Mouse (Mus musculus): ENCODE data around the gene D17Wsu92e. TPM values are rescaled to one million over a fixed set of nuclear protein-coding genes. Genes with fewer than 3 reads are reported as not detected.

The D17Wsu92e gene
- total RNA-seq, 2 experiments from 2014 or later = 69.2 to 124 TPM

DNA sequence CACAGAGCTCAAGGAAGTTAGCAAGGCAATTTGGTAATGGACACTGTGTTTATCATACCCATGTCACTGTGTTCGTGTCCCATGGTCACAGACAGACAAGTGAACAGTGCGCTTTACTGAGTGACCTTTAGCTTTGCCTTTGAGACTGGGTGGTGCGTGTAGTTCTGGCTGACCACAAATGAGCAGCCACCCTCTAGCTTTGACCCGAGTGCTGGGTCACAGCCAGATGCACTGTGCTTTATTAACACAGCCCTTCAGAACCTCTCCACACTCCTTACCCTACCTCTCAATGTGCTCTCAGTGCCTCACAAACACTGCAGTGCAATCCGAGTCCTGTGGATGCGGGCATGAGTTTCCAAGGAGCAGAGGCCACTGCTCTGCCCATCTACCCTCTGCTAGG, 27.3 kb downstream of the D17Wsu92e start:
- ATAC-seq (replicated peaks; ENCODE audit: low FRiP score, poor library complexity, severe bottlenecking) = no peak

- no peak for ATAC-seq (replicated peaks; ENCODE audit: low FRiP score, poor library complexity, severe bottlenecking)
Observed at GRCm38 (mm10) chr17:27792516-27792915, 27.9 kb downstream of the D17Wsu92e start.

DNA sequence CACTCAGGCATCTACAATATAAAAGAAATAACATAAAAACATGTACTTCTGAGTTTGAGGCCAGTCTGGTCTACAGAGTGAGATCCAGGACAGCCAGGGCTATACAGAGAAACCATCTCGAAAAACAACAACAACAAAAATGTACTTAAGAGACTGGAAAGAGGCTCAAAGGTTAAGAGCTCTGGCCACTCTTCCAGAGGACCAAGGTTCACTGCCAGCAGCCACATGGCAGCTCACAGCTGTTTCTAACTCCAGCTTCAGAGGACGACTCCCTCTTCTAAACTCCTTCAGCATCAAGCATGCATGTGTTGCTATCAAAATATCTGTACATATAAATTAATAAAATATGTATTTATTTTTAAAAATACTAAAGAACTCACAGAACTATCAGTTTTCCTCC, 28.9 kb downstream of the D17Wsu92e start:
- ATAC-seq (replicated peaks; ENCODE audit: low FRiP score, poor library complexity, severe bottlenecking) = no peak

DNA sequence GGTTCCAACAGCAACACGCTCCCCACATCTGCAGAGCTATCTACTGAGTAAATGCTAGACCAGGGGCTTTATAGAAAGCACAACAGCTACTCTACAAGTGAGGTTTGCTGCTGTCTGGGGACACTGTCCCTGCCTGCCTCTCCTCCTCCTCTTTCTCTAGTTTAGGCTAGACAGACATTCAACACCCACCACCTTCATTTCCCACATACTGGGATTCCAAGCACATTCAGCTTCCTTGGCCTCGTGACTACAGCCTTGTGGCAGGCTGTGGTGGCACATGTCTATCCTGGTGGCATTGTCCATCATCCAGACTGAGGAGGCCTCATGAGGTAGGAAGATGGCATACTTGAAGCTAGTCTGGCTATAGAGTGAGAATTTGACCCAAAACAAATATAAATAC, 29.5 kb downstream of the D17Wsu92e start:
- no peak for ATAC-seq (replicated peaks; ENCODE audit: low FRiP score, poor library complexity, severe bottlenecking)

GRCm38 (mm10) chr17:27790015-27790414, 30.4 kb downstream of the D17Wsu92e start:
- ATAC-seq (replicated peaks; ENCODE audit: low FRiP score, poor library complexity, severe bottlenecking) = no peak

GRCm38 (mm10) chr17:27788456-27789172, 31.8 kb downstream of the D17Wsu92e start:
- no peak for ATAC-seq (replicated peaks; ENCODE audit: low FRiP score, poor library complexity, severe bottlenecking)

GRCm38 (mm10) chr17:27783567-27783966, 36.9 kb downstream of the D17Wsu92e start:
- no peak for ATAC-seq (replicated peaks; ENCODE audit: low FRiP score, poor library complexity, severe bottlenecking)

GRCm38 (mm10) chr17:27781059-27781687, 39.3 kb downstream of the D17Wsu92e start:
- ATAC-seq (replicated peaks; ENCODE audit: low FRiP score, poor library complexity, severe bottlenecking) = no peak

- ATAC-seq (replicated peaks; ENCODE audit: low FRiP score, poor library complexity, severe bottlenecking) = 0 out of 2 replicates have a peak, but pooled peaks have one; percentile 43
Observed at GRCm38 (mm10) chr17:27779755-27780154, 40.7 kb downstream of the D17Wsu92e start.

DNA sequence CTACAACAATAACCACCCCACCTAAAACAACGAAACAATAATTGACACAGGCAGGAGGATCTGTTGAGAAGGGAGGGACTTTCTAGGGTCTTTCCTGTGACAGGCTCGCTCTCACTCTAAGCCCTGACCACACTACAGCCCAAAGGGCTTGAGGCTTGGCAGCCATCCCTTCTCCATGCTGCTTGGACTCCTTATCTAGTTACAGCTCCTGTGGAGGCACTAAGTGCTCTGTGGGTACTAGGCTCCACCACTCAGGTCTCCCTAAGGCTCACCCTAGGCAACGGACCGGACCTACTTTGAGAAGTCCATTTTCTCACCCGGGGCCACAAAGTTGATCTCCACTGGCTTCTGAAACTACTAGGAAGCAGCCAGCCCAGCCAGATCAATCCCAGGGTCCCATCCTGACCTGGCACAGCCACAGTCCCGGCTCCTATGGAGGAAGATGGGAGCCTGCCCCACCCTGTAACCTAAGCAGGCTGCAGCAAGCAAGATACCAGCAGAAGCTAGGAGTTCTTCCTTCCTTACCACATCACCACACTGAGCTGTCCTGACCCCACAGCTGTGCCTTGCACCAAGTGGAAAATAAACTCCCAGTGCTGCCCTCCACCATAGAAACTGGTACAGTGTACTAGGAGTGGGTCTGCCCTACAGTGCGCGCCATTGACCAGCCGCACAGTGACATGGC, 41.6 kb downstream of the D17Wsu92e start:
- peak; percentile 82 for ATAC-seq (replicated peaks; ENCODE audit: low FRiP score, poor library complexity, severe bottlenecking)

DNA sequence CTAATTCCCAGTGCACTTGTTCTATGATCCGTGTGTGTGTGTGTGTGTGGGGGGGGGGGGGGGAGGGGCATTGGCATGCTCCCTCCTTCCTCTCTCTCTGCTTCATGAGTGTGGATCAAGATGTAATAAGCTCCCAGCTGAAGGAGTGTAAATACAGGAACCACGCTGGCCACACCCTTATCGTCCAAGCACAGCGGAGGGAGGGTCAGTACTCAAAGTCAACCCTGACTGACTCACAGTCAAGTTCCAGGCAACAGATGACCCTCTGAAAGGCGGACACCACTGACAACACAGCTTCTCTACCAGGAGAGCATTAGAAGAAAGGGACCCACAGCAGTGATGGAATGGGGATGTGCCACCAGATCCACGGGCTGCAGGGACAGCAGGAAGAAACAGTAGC, 42.6 kb downstream of the D17Wsu92e start:
- peak; percentile 73 for ATAC-seq (replicated peaks; ENCODE audit: low FRiP score, poor library complexity, severe bottlenecking)

- ATAC-seq (replicated peaks; ENCODE audit: low FRiP score, poor library complexity, severe bottlenecking) = no peak
Observed at GRCm38 (mm10) chr17:27774198-27774597, 46.2 kb downstream of the D17Wsu92e start.

DNA sequence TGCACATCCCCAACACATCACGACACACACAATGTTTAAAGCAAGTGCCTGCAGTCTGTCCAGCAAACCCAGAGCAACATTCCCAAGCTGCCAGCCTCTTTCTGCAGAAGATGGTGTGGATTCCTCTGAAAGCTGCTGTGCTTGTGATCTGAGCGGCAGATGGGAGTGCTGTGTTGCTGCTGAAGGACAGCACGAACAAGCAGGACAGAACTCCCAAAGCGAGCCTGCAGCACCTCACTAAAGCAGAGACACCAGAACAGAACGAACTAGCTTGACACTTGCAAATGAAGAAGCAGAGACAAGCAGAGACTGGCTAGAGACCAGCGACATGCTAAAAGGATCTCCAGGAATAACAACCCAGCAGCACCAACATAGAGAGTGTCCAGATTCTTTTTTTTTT, 48.8 kb downstream of the D17Wsu92e start:
- ATAC-seq (replicated peaks; ENCODE audit: low FRiP score, poor library complexity, severe bottlenecking) = no peak

- ATAC-seq (replicated peaks; ENCODE audit: low FRiP score, poor library complexity, severe bottlenecking) = peak; percentile 70
Observed at GRCm38 (mm10) chr17:27768817-27769542, 51.5 kb downstream of the D17Wsu92e start.

- no peak for ATAC-seq (replicated peaks; ENCODE audit: low FRiP score, poor library complexity, severe bottlenecking)
Observed at GRCm38 (mm10) chr17:27767543-27767942, 52.9 kb downstream of the D17Wsu92e start.

- no peak for ATAC-seq (replicated peaks; ENCODE audit: low FRiP score, poor library complexity, severe bottlenecking)
Observed at GRCm38 (mm10) chr17:27767120-27767519, 53.3 kb downstream of the D17Wsu92e start.

DNA sequence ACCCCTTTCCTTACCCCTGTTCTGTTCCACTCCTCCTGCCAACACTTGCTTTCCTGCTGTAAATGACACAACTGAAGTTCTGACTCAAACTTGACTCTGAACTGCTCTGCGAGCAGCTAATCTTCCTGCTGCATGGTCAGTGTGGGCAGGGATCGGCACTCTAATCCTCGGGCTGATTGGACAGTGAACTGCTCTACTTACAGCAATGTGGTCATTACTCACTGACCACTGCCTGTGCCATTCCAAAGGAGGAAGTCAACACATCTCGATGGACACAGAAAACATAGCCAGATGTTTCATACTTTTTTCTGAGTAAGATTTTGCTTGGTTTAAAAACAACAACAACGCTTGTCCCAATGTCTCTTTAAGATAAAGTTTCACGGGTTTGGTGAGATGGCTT, 55.4 kb downstream of the D17Wsu92e start:
- no peak for ATAC-seq (replicated peaks; ENCODE audit: low FRiP score, poor library complexity, severe bottlenecking)

DNA sequence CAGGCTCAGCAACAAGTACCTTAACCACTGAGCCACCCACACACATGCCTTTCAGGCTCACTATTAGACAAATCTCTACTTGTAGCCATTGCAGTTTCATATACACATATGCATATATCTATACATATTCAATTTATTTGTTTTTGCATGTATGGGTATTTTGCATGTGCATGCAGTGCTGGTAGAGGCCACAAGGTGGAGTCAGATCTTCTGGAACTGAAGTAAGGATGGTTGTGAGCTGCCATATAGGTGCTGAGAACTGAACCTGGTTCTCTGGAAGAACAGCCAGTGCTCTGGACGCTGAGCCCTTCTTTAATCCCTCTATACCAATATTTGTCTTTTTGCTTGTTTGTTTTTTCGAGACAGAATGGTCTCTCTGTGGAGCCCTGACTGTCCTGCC, 56.0 kb downstream of the D17Wsu92e start:
- ATAC-seq (replicated peaks; ENCODE audit: low FRiP score, poor library complexity, severe bottlenecking) = no peak

DNA sequence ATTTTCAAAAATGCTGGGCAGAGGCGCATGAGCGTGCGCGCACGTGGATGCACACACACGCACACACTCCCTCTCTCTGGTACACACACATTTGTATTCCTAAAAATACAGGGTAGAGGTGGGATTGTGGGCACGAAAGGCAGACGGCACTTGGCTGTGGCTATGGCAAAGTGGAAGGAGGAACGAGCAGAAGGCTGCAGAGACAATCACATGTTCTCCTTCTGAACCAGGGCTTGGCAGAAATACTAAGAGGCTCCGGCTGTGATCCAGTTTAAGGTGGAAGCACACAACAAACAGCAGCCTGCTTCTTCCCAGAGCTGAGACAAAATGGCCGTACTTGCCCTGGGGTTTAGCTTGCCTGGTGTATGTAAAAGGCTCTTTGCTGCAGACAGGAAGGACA, 57.6 kb downstream of the D17Wsu92e start:
- ATAC-seq (replicated peaks; ENCODE audit: low FRiP score, poor library complexity, severe bottlenecking) = no peak

- peak; percentile 71 for ATAC-seq (replicated peaks; ENCODE audit: low FRiP score, poor library complexity, severe bottlenecking)
Observed at GRCm38 (mm10) chr17:27761639-27762336, 58.7 kb downstream of the D17Wsu92e start.

Measured in erythroid progenitor cell, adult 5-6 weeks (primary cell).